Mouse (Mus musculus): ENCODE data around the gene Pacs1. TPM values are rescaled to one million over a fixed set of nuclear protein-coding genes. Genes with fewer than 3 reads are reported as not detected.
"Not testable (repeated sequence)": the region's sequence is repeated elsewhere in the genome, so short reads cannot be mapped to it uniquely, and the experiment has no call there.

Gene Pacs1
- polyA plus RNA-seq, 1 experiment from 2014 or later = 20.2 TPM

DNA sequence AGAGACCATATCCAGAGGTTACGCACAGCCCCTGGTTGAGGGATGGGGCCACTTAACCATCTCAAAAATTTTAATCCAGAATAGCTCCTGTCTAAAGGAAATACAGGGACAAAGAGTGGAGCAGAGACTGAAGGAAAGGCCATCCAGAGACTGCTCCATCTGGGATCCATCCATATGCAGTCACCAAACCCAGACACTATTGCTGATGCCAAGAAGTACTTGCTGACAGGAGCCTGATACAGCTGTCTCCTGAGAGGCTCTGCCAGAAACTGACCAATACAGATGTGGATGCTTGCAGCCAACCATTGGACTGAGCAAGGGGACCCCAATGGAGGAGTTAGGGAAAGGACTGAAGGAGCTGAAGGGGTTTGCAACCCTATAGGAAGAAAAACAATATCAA lies 35.9 kb downstream of the Pacs1 start:
- H3K4me3 ChIP-seq; H3K27ac ChIP-seq; H3K36me3 ChIP-seq (ENCODE audit: poor library complexity, severe bottlenecking); H3K27me3 ChIP-seq; H3K4me2 ChIP-seq; H3K4me1 ChIP-seq; ATAC-seq; H3K9me3 ChIP-seq (replicated peaks); H3K9ac ChIP-seq: not testable (repeated sequence)
- WGBS = 100% methylated on average over 1 of the region's 1 CpGs

DNA sequence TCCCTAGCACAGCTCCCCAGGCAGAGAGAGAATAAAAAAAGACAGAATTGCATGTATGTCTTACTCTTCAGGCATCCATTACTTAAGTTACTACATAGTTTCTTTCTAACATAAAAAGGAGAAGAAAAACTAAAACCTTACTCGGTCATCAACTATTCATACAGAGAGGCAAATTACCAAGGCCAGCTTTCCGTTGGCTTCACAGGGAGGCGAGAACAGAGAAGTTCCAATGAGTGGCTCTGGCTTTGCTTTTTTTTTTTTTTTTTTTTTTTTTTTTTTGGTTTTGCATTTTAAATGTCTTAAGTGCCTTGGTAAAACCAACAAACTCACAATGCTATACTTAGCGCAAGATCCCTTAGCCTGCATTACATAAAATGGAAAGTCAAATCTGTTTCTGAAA lies 40.2 kb downstream of the Pacs1 start:
- no peaks in the 10 kb centered on the region for H3K9me3 ChIP-seq (replicated peaks)
- no peak overlapping the region for H3K27ac ChIP-seq
- no peaks in the 10 kb centered on the region for H3K4me1 ChIP-seq
- no peak for ATAC-seq
- no peaks in the 10 kb centered on the region for H3K36me3 ChIP-seq (ENCODE audit: poor library complexity, severe bottlenecking)
- H3K9ac ChIP-seq = no peak overlapping the region
- H3K4me3 ChIP-seq = no peak overlapping the region
- no peaks in the 10 kb centered on the region for H3K27me3 ChIP-seq
- 90% methylated on average over 4 of the region's 4 CpGs for WGBS
- H3K4me2 ChIP-seq = no peak overlapping the region

DNA sequence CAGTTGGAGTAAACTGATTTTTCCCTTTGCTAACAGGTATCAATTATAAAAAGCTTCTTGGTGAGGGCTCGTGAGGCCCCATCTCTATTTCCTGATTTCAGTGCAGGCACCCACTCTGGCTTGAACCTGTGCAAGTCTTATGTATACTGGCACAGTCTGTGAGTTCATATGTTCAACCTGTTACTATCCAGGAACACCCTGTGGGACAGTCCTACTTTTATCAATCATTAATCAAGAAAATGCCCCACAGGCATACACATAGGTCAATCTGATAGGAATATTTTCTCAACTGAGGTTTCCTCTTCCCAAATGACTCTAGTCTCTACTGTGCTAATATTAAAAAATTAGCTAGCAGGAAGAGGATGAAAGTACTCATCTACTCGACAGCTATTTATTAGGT lies 42.8 kb downstream of the Pacs1 start:
- Histone ChIP-seq H3K4me2 (no peak overlapping the region), H3K4me1 (no peaks in the 10 kb centered on the region), H3K9me3 (replicated peaks) (no peaks in the 10 kb centered on the region), H3K9ac (no peak overlapping the region), H3K27ac (no peak overlapping the region), H3K27me3 (no peaks in the 10 kb centered on the region), H3K4me3 (no peak overlapping the region), H3K36me3 (ENCODE audit: poor library complexity, severe bottlenecking) (no peaks in the 10 kb centered on the region)
- ATAC-seq = no peak
- WGBS = 93% methylated on average over 2 of the region's 2 CpGs

DNA sequence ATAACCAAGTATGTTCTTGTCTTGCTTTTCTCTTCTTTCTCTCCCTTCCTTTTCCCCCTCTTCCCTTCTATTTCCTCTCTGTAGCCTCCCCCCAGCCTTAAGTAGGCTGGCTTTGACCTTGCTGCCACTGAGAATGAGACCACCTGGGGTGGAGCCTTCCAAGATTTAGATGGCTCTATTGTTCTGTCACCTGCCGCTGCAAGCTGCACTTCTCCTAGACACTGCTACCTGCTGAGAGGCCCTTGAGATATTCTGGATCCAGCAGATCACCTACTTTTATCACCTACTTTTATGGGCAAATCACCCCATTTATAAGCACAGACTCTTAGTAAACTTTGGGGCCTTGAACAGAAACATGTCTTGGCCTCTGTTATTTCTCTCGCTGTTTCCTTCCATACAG lies 48.3 kb downstream of the Pacs1 start:
- H3K9ac ChIP-seq = no peak overlapping the region
- 46% methylated on average over 2 of the region's 2 CpGs for WGBS
- H3K4me2 ChIP-seq = no peak overlapping the region
- H3K36me3 ChIP-seq (ENCODE audit: poor library complexity, severe bottlenecking) = no peaks in the 10 kb centered on the region; the same call in 1 of the 2 replicates
- H3K27me3 ChIP-seq = no peaks in the 10 kb centered on the region
- H3K4me1 ChIP-seq = no peaks in the 10 kb centered on the region
- no peak for ATAC-seq
- H3K9me3 ChIP-seq (replicated peaks) = no peaks in the 10 kb centered on the region
- H3K4me3 ChIP-seq = no peak overlapping the region
- H3K27ac ChIP-seq = no peak overlapping the region

DNA sequence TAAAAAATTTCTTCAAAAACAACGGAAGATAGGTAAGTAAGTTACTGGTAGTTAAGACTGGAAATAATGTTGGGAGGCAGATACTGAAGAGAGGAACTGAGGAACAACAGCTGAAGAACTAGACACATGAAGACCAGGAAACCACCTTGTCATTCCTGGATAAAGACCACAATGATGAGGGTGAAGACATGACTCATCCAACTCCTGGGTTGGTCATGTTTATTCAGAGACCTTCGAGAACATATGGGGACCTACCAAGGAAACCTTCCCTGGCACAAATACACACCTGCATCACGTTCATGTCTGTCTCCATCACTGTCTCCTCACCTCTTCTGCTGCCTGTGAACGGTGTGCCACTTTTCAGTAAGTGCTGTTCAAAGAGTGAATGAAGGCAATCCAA lies 48.8 kb downstream of the Pacs1 start:
- Histone ChIP-seq H3K9ac (no peak overlapping the region), H3K27ac (no peak overlapping the region), H3K36me3 (ENCODE audit: poor library complexity, severe bottlenecking) (no peaks in the 10 kb centered on the region; the same call in 1 of the 2 replicates), H3K27me3 (no peaks in the 10 kb centered on the region), H3K4me3 (no peak overlapping the region), H3K4me1 (no peaks in the 10 kb centered on the region), H3K4me2 (no peak overlapping the region), H3K9me3 (replicated peaks) (no peaks in the 10 kb centered on the region)
- ATAC-seq = no peak
- WGBS = 87% methylated on average over 4 of the region's 4 CpGs

DNA sequence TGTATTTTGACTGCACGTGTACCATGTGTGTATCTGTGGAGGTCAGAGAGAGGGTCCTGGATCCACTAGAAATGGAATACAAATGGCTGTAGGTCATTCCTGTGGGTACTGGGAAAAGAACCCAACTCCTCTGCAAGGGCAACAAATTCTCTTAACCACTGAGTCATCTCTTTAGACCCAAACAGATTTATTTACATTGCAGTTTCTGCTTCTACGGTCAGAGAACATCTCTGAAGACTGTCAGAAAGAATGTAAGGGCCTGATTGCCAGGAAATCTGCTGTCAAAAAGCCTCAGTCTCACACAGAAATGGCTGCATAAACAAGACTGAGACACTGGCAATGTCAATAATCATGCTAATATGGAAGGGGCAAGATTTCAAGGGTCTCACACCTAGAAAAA lies 51.0 kb downstream of the Pacs1 start:
- no peak overlapping the region for H3K9ac ChIP-seq
- H3K27ac ChIP-seq = no peak overlapping the region
- H3K4me3 ChIP-seq = no peak overlapping the region
- no peak overlapping the region for H3K4me2 ChIP-seq
- ATAC-seq = no peak
- no peaks in the 10 kb centered on the region; the same call in 1 of the 2 replicates for H3K36me3 ChIP-seq (ENCODE audit: poor library complexity, severe bottlenecking)
- 84% methylated on average over 2 of the region's 2 CpGs for WGBS
- no peaks in the 10 kb centered on the region for H3K9me3 ChIP-seq (replicated peaks)
- H3K4me1 ChIP-seq = no peaks in the 10 kb centered on the region
- H3K27me3 ChIP-seq = no peaks in the 10 kb centered on the region

DNA sequence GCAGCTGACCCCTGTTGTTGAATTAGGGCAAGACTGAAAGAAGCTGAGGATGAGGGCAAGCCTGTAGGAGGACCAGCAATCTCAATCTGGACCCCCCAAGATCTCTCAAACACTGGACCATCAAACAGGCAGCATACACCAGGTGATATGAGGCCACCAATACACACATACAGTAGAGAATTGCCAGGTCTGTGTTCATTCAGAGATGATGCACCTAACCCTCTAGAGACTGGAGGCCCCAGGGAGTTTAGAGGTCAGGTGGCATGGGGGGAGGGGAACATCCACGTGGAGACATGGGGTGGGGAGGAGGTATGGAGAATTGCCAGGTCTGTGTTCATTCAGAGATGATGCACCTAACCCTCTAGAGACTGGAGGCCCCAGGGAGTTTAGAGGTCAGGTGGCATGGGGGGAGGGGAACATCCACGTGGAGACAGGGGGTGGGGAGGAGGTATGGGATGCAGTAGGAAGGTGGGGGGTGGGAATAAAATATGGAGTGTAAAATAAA lies 51.6 kb downstream of the Pacs1 start:
- H3K27me3 ChIP-seq, H3K9ac ChIP-seq: not testable (repeated sequence)

DNA sequence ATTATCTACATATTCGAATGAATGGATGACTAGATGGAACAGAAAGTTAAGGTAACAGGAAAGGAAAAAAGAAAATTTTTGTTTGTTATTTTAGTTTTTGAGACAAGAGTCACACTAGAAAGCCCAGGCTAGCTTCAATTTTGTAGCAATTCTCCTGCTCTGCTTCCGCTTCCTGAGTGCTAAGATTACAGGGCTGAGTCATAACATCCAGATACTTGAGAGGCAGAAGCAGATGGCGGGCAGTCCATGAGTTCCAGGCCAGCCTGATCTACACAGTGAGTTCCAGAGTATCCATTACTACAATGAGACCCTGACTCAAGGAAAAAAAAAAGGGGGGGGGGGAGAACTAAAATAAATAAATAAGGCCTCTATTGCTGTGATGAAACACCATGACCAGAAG lies 52.5 kb downstream of the Pacs1 start:
- no peak overlapping the region for H3K4me3 ChIP-seq
- H3K36me3 ChIP-seq (ENCODE audit: poor library complexity, severe bottlenecking) = no peaks in the 10 kb centered on the region; the same call in 1 of the 2 replicates
- H3K9ac ChIP-seq = no peak overlapping the region
- H3K27ac ChIP-seq = no peak overlapping the region
- H3K27me3 ChIP-seq = no peaks in the 10 kb centered on the region
- H3K9me3 ChIP-seq (replicated peaks) = no peaks in the 10 kb centered on the region
- H3K4me2 ChIP-seq = no peak overlapping the region
- H3K4me1 ChIP-seq = no peaks in the 10 kb centered on the region
- no peak for ATAC-seq
- WGBS = 91% methylated on average over 3 of the region's 3 CpGs

More for the DNA sequence above, 51.6 kb downstream of the Pacs1 start:
- H3K27ac ChIP-seq; H3K36me3 ChIP-seq (ENCODE audit: poor library complexity, severe bottlenecking); H3K9me3 ChIP-seq (replicated peaks); H3K4me3 ChIP-seq; ATAC-seq; H3K4me1 ChIP-seq; H3K4me2 ChIP-seq: not testable (repeated sequence)
- 34% methylated on average over 2 of the region's 2 CpGs for WGBS

DNA sequence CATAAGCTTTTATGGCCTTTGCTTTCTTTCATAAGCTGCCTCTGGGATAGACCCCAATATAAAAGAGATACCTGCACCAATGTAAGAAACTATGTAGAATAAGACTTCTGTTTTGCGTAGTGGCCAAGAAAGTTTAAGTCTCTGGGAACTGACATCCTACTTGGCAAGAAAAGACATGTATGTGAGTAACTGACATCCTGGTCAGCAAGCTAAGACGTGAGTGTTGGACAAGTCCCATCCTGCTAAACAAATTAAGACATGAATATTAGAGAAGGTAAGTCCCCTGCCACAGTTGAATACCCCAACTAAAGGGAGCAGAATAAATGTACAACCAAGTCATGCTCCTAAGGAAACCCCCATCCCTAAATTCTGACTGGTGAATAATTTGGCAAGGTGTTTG lies 71.2 kb downstream of the Pacs1 start:
- 86% methylated on average over 2 of the region's 2 CpGs for WGBS
- ATAC-seq = no peak

DNA sequence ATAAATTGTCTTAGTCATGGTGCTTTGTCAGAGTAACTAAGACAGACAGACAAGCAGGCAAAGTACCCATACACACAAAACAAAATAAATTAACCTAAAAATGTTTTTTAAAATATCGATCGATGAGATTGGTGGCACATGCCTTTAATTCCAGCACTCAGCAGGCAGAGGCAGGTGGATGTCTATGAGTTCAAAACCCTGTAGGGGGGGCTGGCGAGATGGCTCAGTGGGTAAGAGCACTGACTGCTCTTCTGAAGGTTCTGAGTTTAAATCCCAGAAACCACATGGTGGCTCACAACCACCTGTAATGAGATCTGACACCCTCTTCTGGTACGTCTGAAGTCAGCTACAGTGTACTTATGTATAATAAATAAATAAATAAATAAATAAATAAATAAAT lies 72.3 kb downstream of the Pacs1 start:
- not testable (repeated sequence) for H3K9me3 ChIP-seq (replicated peaks); H3K4me3 ChIP-seq; H3K4me1 ChIP-seq; H3K9ac ChIP-seq; H3K4me2 ChIP-seq; H3K27me3 ChIP-seq; H3K27ac ChIP-seq; H3K36me3 ChIP-seq (ENCODE audit: poor library complexity, severe bottlenecking); ATAC-seq
- WGBS = 85% methylated on average over 4 of the region's 4 CpGs

More for the DNA sequence above, 71.2 kb downstream of the Pacs1 start:
- no peaks in the 10 kb centered on the region for H3K36me3 ChIP-seq (ENCODE audit: poor library complexity, severe bottlenecking)
- H3K4me2 ChIP-seq = no peak overlapping the region
- H3K4me1 ChIP-seq = no peaks in the 10 kb centered on the region
- no peak overlapping the region for H3K4me3 ChIP-seq
- H3K9me3 ChIP-seq (replicated peaks) = no peaks in the 10 kb centered on the region
- no peaks in the 10 kb centered on the region for H3K27me3 ChIP-seq
- no peak overlapping the region for H3K9ac ChIP-seq
- H3K27ac ChIP-seq = no peak overlapping the region

DNA sequence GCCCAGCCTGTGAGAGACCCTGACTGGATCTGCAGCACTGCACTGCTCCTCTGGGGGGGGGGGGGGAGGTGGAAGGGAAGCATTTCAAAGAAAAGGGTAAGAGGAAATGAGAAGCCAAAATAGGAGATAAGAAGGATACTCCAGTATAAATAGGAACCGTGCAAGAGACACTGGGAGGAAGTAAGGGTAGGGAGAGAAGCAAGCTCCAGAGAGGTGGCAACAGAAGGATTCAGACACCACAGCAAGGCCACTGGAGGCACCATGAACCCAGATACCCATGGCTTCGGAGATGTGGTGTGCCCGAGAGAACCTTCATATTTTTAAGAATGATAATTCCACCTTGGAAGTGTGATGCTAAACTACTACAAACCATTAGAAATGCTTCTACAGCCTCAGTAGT lies 74.4 kb downstream of the Pacs1 start:
- H3K27me3 ChIP-seq = no peaks in the 10 kb centered on the region
- H3K4me1 ChIP-seq = no peaks in the 10 kb centered on the region

DNA sequence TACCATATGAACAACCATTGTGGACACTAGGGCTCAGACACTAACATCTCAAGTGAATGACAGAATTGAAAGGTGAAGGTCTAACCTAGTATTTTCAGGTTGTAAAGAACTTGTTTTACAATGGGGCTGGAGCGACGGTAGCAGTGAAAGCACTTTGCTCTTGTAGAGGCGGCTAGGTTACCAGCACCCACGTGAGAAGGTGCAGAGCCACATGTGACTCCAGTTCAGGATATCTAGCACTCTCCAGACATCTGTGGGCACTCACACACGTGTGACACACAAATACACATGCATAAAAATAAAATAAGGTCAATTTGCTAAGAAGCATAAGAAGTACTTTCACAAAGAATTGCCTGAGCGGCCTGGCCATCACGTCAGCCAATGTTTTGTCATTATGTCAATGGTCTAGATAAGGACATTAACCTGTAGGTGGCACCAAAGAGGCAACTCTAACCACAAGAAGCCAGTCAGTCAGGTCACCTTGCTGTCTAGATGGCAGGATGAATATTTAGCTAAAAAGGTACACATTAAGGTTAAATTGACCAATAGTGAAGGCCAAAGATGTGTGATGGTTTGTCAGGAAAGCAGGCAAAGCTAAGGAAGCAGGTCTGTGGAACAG lies 77.4 kb downstream of the Pacs1 start:
- Histone ChIP-seq H3K27me3 (no peaks in the 10 kb centered on the region), H3K9me3 (replicated peaks) (no peaks in the 10 kb centered on the region), H3K4me3 (no peak overlapping the region), H3K36me3 (ENCODE audit: poor library complexity, severe bottlenecking) (no peaks in the 10 kb centered on the region), H3K4me2 (no peak overlapping the region), H3K4me1 (no peaks in the 10 kb centered on the region), H3K9ac (no peak overlapping the region), H3K27ac (no peak overlapping the region)
- WGBS = 59% methylated on average over 7 of the region's 7 CpGs
- ATAC-seq = no peak

More for the DNA sequence above, 74.4 kb downstream of the Pacs1 start:
- Histone ChIP-seq H3K27ac (no peak overlapping the region), H3K4me3 (no peak overlapping the region), H3K9me3 (replicated peaks) (no peaks in the 10 kb centered on the region), H3K36me3 (ENCODE audit: poor library complexity, severe bottlenecking) (no peaks in the 10 kb centered on the region), H3K4me2 (no peak overlapping the region), H3K9ac (no peak overlapping the region)
- ATAC-seq = no peak
- 92% methylated on average over 3 of the region's 3 CpGs for WGBS

DNA sequence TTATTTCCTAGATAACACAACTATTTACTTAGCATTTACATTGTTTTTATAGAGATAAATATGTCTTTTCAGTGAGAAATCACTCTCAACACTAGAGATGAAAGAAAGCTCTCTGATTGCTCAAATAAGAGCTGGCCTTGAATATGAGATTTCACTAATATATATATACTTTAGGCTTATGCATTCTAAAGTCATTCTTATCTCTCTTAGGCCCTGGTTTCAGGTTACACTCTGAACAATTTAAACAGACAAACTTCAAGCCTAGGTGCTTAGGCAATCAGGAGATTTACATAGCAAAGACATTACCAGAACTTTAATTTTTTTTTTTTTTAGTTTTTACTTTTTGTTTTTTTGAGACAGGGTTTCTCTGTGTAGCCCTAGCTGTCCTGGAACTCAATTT lies 80.5 kb downstream of the Pacs1 start:
- no peaks in the 10 kb centered on the region for H3K36me3 ChIP-seq (ENCODE audit: poor library complexity, severe bottlenecking)
- no peak overlapping the region for H3K4me2 ChIP-seq
- H3K27ac ChIP-seq = no peak overlapping the region
- no peaks in the 10 kb centered on the region for H3K4me1 ChIP-seq
- ATAC-seq = no peak
- no peak overlapping the region for H3K9ac ChIP-seq
- H3K9me3 ChIP-seq (replicated peaks) = no peaks in the 10 kb centered on the region
- no peak overlapping the region for H3K4me3 ChIP-seq
- no peaks in the 10 kb centered on the region for H3K27me3 ChIP-seq
